Mouse (Mus musculus): ENCODE results near the gene Wdr62. TPM values are rescaled to one million over a fixed set of nuclear protein-coding genes. Genes with fewer than 3 reads are reported as not detected.

Wdr62 gene
- polyA plus RNA-seq, 1 experiment from 2014 or later, result 9.7 TPM

DNA sequence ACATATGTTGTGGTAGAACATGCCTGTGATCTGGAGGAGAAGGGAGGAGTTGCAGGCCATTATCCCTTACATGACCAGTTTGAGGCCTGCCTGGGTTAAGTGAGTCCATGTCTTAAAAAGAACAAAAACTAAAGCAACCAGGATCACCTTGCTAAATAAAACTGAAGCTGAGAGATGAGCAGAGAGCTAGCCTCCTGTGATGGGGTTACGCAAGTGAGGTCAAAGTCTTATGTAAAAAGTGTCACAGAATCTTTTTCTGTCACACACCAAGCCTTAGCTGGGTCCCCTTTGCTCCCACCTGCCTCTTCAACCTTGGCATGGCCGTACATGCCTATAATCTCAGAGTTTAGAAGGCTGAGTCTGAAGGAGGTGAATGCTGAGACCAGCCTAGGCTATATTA, 40.7 kb upstream of the Wdr62 start:
- H3K9me3 ChIP-seq, result peaks cover 7% of the 10 kb centered on the region; the same call in 1 of the 2 replicates
- H3K4me1 ChIP-seq (replicated peaks), result peaks cover 17% of the 10 kb centered on the region
- no peak for ATAC-seq (ENCODE audit: insufficient number of reproducible peaks, insufficient read depth, low FRiP score, low TSS enrichment, low read depth)
- peaks cover 30% of the 10 kb centered on the region for H3K36me3 ChIP-seq
- H3K9ac ChIP-seq (replicated peaks), result 0 out of 2 replicates have a peak overlapping the region, but pooled peaks have one; percentile 79
- peak overlapping the region; percentile 69 for H3K4me2 ChIP-seq
- H3K27me3 ChIP-seq, result no peaks in the 10 kb centered on the region
- H3K4me3 ChIP-seq (replicated peaks), result peak overlapping the region; percentile 73
- 80% methylated on average over 2 of the region's 2 CpGs for WGBS
- no peak overlapping the region for H3K27ac ChIP-seq

DNA sequence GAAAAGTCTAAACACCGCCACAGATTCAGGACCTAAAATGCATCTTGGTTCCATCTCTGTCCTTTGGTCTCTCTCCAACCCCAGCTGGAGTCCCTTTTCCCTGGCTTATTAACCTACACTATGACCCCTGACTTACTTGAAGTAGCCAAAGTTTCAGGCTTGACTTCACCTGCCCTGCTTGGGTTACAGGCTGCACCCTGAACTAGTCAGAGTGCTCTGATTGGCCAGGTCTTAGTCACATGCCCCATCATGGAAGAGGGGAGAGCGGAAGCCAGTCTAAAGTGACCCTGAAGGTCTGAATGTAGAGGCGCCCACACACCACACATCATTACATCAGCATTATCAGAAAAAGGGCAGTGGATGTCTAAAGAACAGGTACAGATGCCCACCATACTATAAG, 37.9 kb upstream of the Wdr62 start:
- WGBS, result 84% methylated on average over 3 of the region's 3 CpGs
- ATAC-seq (ENCODE audit: insufficient number of reproducible peaks, insufficient read depth, low FRiP score, low TSS enrichment, low read depth), result no peak
- H3K36me3 ChIP-seq, result peaks cover 39% of the 10 kb centered on the region

DNA sequence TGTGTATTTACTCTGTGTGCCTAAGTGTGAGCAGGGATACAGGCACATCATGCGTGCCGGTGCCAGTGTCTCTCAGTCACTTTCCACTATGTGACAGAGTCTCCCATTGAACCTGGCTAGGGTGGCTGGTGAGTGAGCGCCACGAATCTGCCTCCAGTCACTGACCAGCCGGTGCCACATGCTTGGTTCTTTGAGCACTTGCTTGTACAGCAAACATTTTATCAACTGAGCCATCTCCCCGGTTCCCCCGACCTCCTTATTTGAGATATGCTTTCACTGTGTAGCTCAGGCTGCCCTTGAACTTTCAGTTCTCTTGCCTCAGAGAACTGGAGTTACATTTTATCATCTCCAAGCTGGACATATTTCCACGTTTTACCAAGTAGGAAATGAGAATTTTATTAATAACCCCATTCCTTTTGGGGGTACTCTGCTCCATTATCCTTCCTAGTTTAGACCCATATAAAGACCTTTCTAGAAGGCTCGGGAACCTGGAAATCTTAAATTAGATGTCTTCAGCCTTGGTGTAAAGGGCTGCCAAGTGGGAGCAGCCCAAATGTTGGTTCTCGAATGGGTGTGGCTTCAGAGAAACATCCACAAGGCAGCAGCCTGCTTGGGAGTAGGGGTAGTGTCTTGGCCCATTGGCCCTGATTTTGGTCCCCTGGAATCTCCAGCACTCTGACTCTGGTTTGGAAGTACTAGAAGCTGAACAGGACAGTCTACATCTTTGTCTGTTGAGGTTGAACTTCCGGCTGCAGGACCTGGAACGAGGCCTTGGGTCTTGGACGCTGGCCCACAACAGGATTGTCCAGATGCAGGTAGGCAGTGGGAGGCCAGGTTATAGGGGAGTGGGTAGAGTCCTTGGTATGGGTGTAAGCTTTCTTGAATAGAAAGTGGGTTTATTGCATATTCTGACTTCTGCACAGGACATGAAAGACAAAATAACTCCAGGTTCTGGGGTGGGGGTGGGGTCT, 35.6 kb upstream of the Wdr62 start:
- Histone ChIP-seq H3K36me3 (peaks cover 59% of the 10 kb centered on the region), H3K27me3 (no peaks in the 10 kb centered on the region), H3K9ac (replicated peaks) (peak overlapping the region; percentile 74), H3K9me3 (no peaks in the 10 kb centered on the region), H3K4me1 (replicated peaks) (peaks cover 27% of the 10 kb centered on the region), H3K4me3 (replicated peaks) (peak overlapping the region; percentile 61), H3K27ac (peak overlapping the region; percentile 87; the same call in 1 of the 2 replicates), H3K4me2 (peak overlapping the region; percentile 66)
- WGBS, result 74% methylated on average over 13 of the region's 13 CpGs
- no peak for ATAC-seq (ENCODE audit: insufficient number of reproducible peaks, insufficient read depth, low FRiP score, low TSS enrichment, low read depth)

More for the DNA sequence above, 37.9 kb upstream of the Wdr62 start:
- H3K27me3 ChIP-seq, result no peaks in the 10 kb centered on the region
- H3K27ac ChIP-seq, result no peak overlapping the region
- H3K9me3 ChIP-seq, result no peaks in the 10 kb centered on the region
- no peak overlapping the region for H3K4me3 ChIP-seq (replicated peaks)
- no peak overlapping the region for H3K9ac ChIP-seq (replicated peaks)
- no peak overlapping the region for H3K4me2 ChIP-seq
- peaks cover 40% of the 10 kb centered on the region for H3K4me1 ChIP-seq (replicated peaks)

DNA sequence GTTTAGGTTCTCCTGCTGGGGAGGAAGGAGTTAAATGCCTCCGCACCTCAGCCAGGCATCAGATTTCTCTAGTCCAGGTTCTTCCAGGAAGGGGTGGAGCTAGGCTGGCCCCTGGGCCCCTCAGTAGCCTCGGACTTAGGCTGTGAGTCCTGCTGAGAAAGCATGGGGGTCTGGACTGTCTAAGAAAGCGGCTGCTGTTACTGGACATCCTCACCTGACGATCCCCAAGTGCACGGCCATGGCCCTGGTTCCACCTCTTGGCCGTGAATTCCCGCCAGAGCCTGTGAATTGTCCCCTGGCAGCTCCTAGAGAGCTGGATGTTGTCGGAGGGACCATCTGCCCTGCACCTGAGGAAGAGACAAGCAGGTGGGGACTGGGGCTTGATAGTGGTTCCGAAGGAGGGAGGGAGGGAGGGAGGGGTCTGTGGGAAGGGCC, 34.5 kb upstream of the Wdr62 start, which contains the start of gene Syne4:
Gene Syne4, plus strand, starts transcription at position 87 of the 435 bp plus-strand sequence.
- Histone ChIP-seq H3K27me3 (no peaks in the 10 kb centered on the region), H3K4me2 (peak within 1 kb of the TSS; percentile 66), H3K27ac (peak within 1 kb of the TSS; percentile 87), H3K36me3 (peaks cover 64% of the 10 kb centered on the region), H3K9me3 (no peaks in the 10 kb centered on the region), H3K4me1 (replicated peaks) (peaks cover 32% of the 10 kb centered on the region), H3K4me3 (replicated peaks) (peak within 1 kb of the TSS; percentile 61), H3K9ac (replicated peaks) (peak within 1 kb of the TSS; percentile 74)
- WGBS, result 0% methylated on average over 9 of the region's 9 CpGs
- peak; percentile 79 for ATAC-seq (ENCODE audit: insufficient number of reproducible peaks, insufficient read depth, low FRiP score, low TSS enrichment, low read depth)

DNA sequence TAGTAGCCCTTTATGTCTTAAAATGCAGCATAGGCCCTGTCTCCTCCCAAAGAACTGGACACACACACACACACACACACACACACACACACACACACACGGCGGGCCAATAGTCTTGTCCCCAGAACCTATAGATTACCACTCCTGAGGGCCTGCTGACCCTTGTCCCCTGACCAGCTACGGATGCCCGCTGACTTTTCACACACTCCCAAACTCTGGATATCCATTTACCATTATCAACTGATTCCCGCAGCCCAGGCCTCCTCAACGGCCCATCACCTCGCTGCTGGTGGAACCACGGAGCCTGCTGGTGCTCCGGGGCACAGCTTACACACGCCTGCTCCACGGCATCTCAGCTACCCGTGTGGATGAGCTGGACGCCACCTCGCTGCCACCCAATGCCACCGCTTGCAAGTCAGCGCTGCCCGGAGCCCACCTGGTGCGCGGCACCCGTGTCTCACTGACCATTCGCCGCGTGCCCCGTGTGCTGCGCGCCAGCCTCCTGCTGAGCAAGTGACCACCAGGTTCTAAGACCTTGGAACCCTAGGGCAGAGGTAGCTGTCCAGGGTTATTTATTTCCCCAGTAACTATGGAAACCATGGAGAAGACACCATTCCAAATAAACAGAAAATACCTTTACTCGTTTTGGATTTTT, 33.6 kb upstream of the Wdr62 start:
- H3K36me3 ChIP-seq, result peaks cover 57% of the 10 kb centered on the region
- H3K27me3 ChIP-seq, result no peaks in the 10 kb centered on the region
- no peak overlapping the region for H3K4me2 ChIP-seq
- no peak overlapping the region for H3K9ac ChIP-seq (replicated peaks)
- WGBS, result 46% methylated on average over 27 of the region's 27 CpGs
- H3K27ac ChIP-seq, result 0 out of 2 replicates have a peak overlapping the region, but pooled peaks have one; percentile 41
- ATAC-seq (ENCODE audit: insufficient number of reproducible peaks, insufficient read depth, low FRiP score, low TSS enrichment, low read depth), result no peak
- H3K4me1 ChIP-seq (replicated peaks), result peaks cover 39% of the 10 kb centered on the region
- H3K4me3 ChIP-seq (replicated peaks), result no peak overlapping the region
- no peaks in the 10 kb centered on the region for H3K9me3 ChIP-seq

DNA sequence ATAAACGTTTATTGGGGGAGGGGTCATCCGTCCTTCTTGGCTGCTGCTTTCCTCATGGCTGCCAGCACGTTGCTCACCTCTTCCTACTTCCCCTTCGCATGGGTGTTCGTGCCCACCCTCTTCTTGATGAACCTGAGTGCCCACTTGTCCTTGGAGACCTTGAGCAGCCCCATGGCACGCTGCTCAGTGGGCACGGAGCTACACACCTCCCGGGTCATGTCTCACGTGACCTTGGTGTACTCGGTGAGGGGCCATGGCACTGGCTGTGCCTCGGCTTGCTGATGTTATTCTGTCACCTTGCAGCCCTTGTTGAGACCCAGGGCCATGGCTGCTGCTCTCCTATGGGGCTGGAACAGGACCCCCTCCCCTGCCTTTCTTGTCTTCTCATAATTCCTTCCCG, 29.9 kb upstream of the Wdr62 start:
- Histone ChIP-seq H3K4me3 (replicated peaks) (no peak overlapping the region), H3K9ac (replicated peaks) (no peak overlapping the region), H3K27ac (no peak overlapping the region), H3K4me2 (peak overlapping the region; percentile 91; the same call in 1 of the 2 replicates), H3K4me1 (replicated peaks) (peaks cover 34% of the 10 kb centered on the region), H3K36me3 (peaks cover 58% of the 10 kb centered on the region), H3K27me3 (no peaks in the 10 kb centered on the region), H3K9me3 (no peaks in the 10 kb centered on the region)
- 88% methylated on average over 12 of the region's 12 CpGs for WGBS
- ATAC-seq (ENCODE audit: insufficient number of reproducible peaks, insufficient read depth, low FRiP score, low TSS enrichment, low read depth), result no peak

DNA sequence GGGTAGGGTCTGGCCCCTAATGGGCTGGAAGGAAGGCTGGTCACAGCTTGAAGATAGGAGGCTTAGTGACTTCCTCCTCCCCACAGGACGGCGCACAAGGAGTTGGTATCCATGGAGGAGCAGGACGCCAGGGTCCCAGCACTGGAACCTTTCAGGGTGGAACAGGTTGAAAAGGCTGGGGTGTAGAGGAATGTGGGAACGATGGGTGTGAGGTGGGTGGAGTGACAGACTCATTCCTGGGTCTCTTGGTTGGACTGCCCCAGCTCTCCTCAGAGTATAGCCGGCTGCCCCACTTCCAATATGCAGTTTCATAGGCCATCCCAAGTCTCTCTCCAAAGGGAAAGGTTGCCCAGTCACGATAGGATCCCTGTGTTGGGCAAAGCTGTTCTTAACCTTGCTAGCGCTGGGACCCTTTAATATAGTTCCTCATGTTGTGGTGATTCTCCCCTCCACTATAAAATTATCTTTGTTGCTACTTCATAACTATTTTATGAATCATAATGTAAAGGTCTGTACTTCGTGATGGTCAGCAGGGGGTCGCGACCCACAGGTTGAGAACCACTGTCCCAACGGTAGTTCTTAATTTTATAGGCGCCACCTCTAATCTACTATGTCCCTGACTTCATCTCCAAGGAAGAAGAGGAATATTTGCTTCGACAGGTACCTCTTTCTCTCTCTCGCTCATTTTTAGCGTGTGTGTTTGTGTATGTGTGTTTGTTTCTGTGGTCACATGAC, 29.3 kb upstream of the Wdr62 start:
- no peak overlapping the region for H3K27ac ChIP-seq
- peaks cover 29% of the 10 kb centered on the region for H3K4me1 ChIP-seq (replicated peaks)
- peaks cover 60% of the 10 kb centered on the region for H3K36me3 ChIP-seq
- no peaks in the 10 kb centered on the region for H3K27me3 ChIP-seq
- H3K9ac ChIP-seq (replicated peaks), result peak overlapping the region; percentile 74
- WGBS, result 63% methylated on average over 15 of the region's 15 CpGs
- H3K4me2 ChIP-seq, result peak overlapping the region; percentile 91
- H3K9me3 ChIP-seq, result no peaks in the 10 kb centered on the region
- peak overlapping the region; percentile 69 for H3K4me3 ChIP-seq (replicated peaks)
- no peak for ATAC-seq (ENCODE audit: insufficient number of reproducible peaks, insufficient read depth, low FRiP score, low TSS enrichment, low read depth)

DNA sequence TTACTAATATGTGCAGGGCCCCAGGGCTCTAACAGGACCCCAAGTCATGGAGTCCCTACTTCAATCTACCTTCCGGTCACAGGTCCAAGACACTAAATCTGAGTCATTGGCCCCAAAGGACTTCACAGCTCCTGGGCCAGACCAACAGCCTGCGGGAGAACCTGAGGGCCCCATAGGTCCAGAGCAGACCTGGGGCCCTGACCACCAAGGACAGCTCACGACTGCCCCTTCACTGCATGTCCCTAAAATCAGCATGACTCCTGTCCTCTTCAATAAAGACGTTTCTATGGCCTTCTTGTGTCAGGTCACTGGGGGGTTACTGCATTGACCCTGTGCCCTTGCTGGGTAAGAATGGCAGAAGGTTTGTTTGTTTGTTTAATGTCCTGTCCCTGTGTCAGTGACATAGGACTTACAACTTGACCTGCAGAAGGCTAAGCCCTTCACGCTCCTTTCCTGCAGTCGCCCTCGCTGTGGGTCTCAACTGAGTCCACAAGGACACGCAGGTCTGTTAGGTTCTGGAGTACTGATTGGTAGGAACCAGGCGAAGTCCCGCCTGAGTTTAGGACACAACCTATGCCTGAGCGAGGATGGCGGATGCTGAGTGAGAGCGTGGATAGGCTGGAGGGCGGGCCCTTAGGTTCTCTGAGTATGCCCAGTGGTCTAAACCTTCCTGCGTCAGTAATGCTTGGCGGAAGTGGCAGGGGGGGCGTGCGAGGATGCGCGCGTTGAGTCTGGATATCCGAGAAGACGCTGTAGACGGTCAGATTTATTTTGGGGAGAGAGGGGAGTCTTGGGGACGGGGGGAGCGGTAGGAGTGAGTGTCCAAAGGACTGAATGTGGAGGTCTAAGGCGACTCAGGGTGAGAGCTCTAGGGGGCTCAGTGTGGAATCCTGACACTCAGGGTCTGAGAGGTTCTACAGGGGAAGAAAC, 28.1 kb upstream of the Wdr62 start, which contains the start of gene Alkbh6:
Gene Alkbh6, plus strand, starts transcription at position 642 of the 930 bp plus-strand sequence.
- H3K4me3 ChIP-seq (replicated peaks), result peak within 1 kb of the TSS; percentile 69
- peak within 1 kb of the TSS; percentile 91 for H3K4me2 ChIP-seq
- H3K4me1 ChIP-seq (replicated peaks), result peaks cover 18% of the 10 kb centered on the region
- 4% methylated on average over 27 of the region's 27 CpGs for WGBS
- peaks cover 61% of the 10 kb centered on the region for H3K36me3 ChIP-seq
- H3K9me3 ChIP-seq, result no peaks in the 10 kb centered on the region
- no peaks in the 10 kb centered on the region for H3K27me3 ChIP-seq
- peak; percentile 99 for ATAC-seq (ENCODE audit: insufficient number of reproducible peaks, insufficient read depth, low FRiP score, low TSS enrichment, low read depth)
- H3K27ac ChIP-seq, result peak within 1 kb of the TSS; percentile 72
- peak within 1 kb of the TSS; percentile 74 for H3K9ac ChIP-seq (replicated peaks)

DNA sequence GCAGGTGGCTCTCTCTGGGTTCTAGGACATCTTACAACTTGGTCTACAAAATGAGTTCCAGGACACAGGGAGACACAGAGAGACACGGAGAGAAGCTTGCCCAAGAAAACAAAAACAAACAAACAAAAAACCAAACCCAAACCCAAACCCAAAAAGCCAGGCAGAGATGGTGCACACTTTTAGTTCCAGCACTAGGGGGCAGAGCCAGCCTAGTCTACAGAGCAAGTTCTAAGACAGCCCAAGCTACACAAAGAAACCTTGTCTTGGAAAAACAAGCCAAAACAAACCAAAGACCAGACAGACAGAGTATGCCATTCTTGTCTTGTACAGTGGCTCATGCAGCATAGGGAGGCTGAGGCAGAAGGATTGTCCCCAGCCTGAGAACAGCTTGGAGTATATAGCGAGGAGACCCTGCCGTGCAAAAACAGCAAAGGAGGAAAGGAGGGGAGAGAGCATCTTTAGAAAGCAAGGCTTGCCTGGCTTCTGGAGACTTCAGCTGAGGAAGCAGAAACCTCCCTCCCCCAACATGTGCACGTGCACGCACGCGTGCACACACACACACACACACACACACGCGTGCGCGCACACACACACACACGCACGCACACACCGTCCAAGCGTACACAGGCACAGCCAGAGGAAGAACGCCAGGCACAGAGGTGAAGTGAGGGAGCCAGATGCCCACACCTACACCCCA, 26.0 kb upstream of the Wdr62 start:
- ATAC-seq (ENCODE audit: insufficient number of reproducible peaks, insufficient read depth, low FRiP score, low TSS enrichment, low read depth), result no peak
- peaks cover 18% of the 10 kb centered on the region for H3K4me1 ChIP-seq (replicated peaks)
- no peaks in the 10 kb centered on the region for H3K9me3 ChIP-seq
- H3K4me2 ChIP-seq, result no peak overlapping the region
- WGBS, result 93% methylated on average over 16 of the region's 16 CpGs
- no peak overlapping the region for H3K9ac ChIP-seq (replicated peaks)
- no peak overlapping the region for H3K4me3 ChIP-seq (replicated peaks)
- no peaks in the 10 kb centered on the region for H3K27me3 ChIP-seq
- H3K27ac ChIP-seq, result peak overlapping the region; percentile 29; the same call in 1 of the 2 replicates
- H3K36me3 ChIP-seq, result peaks cover 63% of the 10 kb centered on the region

Data from limb, embryonic 12.5 days (tissue).